Mouse (Mus musculus) ES-E14 (cell line): ENCODE measurements around the gene Rnf144b.

ENCODE experiments used
- CHD2 ChIP-seq: IDR thresholded peaks from 2 replicates; pipeline ENCODE4 v1.6.1; 2014; ENCODE audit warnings: mild to moderate bottlenecking, low read depth, low read length, inconsistent platforms
- MAFK ChIP-seq: IDR thresholded peaks from 2 replicates; pipeline ENCODE4 v1.6.1; 2014; ENCODE audit warnings: mild to moderate bottlenecking, low read depth, low read length, inconsistent platforms; ENCODE audit not compliant: insufficient read depth
- ZC3H11A ChIP-seq: IDR thresholded peaks from 2 replicates; pipeline ENCODE4 v1.6.1; 2012; ENCODE audit warnings: low read depth, mild to moderate bottlenecking, inconsistent platforms, low read length, borderline replicate concordance
- ZNF384 ChIP-seq: IDR thresholded peaks from 2 replicates; pipeline ENCODE4 v1.6.1; 2012; ENCODE audit warnings: low read depth, low read length, inconsistent platforms

- TF ChIP-seq MAFK (no peak), ZC3H11A (no peak), ZNF384 (no peak), CHD2 (no peak)
These were observed 32.4 kb downstream of the Rnf144b start for GRCm38 (mm10) chr13:47154866-47155265.
